Mouse (Mus musculus): ENCODE measurements around the gene Mfap1a.
"Not testable (repeated sequence)": the region's sequence is repeated elsewhere in the genome, so short reads cannot be mapped to it uniquely, and the experiment has no call there.

DNA sequence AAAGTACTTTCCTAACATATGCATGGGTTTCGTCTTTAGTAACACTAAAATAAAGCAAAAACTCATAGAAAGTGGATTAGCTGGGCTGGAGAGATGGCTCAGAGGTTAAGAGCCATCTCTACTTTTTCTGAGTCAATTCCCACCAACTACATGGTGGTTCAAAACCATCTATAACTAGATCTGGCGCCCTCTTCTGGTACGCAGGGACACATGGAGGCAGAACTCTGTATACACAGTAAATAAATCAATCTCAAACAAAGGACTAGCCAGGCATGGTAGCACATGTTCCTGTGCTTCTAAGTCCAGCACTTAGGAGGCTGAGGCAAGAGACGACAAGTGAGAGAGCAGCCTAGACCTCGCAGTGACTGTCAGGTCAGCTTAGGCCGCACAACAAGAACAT lies 37.5 kb downstream of the Mfap1a start:
- TF ChIP-seq MAFK (IDR thresholded peaks at IDR 0.05; ENCODE audit: insufficient read depth, low read depth, low read length); HCFC1 (IDR thresholded peaks at IDR 0.05; ENCODE audit: borderline replicate concordance, insufficient read depth, low read length): not testable (repeated sequence)

Measured in ES-E14 (cell line).